Mouse (Mus musculus): ENCODE data around the gene Gpc5.

The Gpc5 gene

DNA sequence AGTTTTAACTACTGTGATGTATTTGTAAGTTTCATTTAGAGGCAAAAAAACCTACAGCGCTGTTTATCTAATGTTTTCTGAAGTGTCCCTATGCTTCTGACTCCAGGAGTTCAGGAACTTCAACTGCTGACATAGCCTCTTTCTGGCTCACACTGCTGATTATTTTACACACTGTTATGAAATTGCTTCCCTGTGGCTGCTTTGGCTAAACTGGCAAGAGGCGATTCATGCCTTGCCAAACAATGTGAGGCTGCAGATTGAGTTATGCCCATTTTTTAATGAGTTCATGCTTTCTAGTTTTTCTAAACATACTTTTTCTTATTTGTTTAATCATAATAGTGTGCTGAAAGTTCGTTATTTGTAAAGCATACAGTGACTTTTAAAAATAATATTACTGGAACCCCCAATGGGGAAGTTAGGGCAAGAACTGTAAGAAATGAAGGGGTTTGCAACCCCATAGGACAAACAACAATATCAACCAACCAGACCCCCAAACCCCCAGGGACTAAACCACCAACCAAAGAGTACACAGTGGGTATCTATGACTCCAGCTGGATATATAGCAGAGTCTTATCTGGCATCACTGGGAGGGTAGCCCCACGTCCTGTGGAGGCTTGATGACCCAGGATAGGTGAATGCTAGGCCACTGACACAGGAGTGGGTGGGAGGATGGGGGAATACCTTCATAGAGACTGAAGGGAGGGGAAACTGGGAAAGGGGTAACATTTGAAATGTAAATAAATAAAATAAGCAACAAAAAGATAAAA is 454.7 kb downstream of the Gpc5 start:
- DNase-seq (ENCODE audit: low read depth): no peak

DNA sequence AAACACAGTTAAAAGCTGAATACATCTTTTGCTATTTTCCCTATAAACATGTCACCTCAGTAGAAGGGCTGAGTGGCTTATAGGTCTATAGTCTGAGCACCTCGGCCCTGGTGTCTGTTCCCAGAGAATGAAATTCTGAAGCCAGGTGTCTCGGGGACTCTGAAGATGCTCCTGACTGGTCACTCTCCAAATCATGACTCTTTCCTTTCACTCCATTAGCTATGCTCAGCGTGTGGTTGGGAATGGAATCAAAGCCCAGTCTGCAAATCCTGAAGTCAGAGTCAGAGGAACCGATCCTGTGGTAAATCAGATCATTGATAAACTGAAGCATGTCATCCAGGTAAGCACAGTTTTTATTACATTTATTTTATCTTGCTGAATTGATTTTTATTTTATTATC is 460.0 kb downstream of the Gpc5 start:
- no peak for DNase-seq (ENCODE audit: low read depth)

DNA sequence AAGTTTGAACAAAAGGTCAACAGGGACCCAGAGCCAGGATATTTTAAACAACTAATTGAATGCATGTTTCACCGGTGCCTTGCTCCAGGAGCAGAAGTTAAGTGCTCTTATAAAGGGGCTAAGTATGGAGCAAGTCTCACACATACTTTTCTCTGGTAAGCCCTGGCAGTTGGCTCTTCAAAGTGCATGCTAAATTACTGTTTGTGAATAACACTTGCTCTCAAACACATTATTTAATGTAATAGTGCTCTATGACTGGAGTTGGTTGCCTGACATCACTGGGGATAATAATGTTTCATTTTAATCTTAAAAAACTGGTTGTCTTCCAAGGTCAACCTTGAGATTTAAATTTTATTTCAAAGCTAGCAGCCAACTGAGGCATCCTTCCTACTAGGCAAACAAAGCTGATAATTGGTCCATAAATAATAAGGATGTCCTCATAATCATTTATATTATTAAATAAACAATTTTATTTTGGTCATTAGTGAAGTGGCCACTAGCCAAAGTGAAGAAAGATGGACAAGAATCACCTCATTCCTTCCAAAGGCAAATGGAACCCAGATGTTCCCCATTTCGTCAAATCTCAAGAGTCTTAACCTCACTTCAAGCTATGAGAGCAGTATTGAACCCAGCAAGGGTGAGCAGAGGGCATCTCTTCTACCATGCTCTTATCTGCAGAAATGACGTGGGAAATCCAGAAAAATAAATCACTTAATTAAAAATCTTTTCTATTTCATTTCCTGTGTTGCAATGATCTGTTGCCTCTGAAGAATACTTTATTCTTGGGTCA is 488.6 kb downstream of the Gpc5 start:
- DNase-seq (ENCODE audit: low read depth): no peak

DNA sequence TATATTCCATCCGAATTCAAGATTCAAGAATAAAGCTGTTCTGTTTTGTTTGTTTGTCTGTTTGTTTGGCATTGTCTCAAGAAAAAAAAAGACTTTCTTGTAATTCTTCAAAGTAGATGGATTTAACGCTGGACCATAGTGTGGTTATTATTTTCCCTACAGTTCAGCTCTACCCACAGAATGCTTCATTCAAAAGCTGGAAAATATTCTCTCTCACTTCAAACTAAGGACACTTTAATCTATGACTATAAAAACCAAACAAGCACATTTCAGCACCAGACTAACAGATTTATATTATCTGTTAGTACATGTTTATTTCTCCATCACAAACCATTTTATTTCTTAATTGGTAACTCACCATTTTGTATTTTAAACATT is 489.2 kb downstream of the Gpc5 start:
- no peak for DNase-seq (ENCODE audit: low read depth)

DNA sequence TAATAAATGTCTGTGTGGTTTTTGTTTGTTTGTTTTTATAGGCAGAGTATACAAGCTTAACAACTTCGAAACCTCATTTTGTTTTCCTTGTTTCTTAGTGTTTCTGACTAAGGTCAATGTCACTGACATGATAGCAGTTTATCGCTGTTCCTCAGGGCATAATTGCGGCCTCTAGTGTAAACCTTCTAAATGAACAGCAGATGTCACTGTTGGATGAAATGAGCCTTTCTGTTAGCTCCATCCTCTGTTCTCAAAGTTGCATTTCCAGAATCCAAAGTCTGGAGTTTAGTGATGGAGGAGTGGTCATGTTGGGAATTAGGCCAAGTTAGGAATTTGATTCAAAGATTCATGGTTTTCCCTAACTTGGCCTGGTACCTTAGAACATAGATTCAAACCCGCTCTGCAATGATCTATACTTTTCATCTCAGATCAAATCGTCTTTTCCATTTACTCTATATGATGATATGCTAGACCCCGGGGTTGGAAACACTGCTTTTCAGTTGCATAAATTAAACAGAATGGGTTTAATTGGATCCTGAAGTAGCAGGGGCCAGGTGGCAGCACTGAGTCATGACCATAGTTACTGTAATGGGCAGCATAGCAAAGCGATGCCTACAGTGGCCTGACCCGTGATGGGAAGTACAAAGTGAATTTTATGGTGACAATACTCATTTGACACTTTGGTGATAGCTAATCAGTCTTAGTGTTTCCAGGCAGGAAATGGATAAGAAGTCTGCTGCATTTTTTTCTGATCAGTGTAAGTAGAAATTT is 508.4 kb downstream of the Gpc5 start:
- no peak for DNase-seq (ENCODE audit: low read depth)

DNA sequence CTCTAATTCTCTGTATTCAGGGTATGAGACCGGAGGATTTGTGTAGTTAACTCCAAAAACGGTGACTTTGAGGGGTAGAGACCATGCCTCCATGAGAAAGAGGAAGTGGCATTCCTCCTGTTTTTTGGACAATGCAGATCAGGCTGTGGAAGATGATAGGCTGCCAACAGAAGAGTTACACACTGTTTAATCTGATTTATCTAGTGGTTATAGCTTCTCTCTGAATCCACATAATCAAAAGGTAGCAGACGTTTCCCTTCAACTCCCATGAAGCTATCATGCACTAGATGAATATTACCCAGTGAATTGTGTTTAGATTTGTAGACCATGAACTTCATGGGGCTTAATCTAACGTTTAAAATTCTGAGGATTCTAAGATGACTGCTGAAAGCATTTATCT is 522.1 kb downstream of the Gpc5 start:
- DNase-seq (ENCODE audit: low read depth): no peak

DNA sequence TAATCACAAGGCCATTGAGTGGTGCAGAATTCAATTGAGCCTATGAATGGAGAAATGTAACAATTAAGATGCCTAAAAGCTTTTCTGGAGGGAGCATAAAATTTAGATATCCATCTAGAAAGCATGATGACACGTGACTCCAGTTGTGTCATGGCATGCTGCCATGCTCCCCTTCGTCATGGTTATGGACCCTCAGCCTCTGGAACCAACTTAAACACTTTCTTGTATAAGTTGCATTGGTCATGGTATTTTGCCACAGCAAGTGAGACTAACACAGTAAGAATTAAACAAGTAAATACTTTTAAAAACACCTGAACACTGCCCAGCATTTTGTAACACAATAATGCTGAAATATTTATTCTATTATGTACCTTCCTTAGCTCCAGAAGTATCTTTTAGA is 524.3 kb downstream of the Gpc5 start:
- no peak for DNase-seq (ENCODE audit: low read depth)

DNA sequence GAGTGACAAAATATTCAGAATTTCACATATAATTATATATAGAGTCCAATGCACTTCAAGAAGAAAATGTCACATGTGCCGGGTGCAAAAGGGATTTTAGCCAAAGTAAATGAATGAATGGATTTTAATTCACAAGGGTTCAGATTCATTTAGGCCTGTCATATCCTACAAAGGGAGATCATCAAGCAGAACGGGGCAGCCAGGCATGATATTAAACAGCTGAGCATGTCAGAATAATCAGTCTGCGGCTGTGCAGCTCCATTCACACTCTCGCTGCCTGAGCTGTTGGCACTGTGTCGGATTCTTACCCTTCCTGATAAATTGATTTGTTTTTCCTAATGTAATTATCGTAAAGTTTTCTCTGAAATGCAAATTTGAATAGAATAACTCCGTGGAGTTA is 524.8 kb downstream of the Gpc5 start:
- no peak for DNase-seq (ENCODE audit: low read depth)

DNA sequence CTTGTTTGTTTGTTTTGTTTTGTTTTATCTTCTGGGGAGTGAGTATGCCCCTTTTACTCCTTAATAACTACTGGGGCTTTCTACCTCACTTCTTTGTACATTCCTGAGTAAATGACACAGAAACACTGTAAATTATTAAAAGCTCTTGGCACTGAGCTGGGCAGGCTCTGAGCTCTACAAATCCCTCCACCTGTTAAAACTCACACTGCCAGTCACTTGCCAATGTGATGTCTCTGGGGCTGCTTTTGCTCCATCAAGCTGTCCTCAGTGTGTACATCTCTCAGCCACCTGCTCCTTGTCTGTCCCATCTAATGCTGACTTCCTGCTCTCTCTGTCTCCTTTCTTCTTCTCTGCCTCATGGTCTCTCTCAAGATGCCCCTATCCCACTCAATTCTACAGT is 528.5 kb downstream of the Gpc5 start:
- DNase-seq (ENCODE audit: low read depth): no peak

DNA sequence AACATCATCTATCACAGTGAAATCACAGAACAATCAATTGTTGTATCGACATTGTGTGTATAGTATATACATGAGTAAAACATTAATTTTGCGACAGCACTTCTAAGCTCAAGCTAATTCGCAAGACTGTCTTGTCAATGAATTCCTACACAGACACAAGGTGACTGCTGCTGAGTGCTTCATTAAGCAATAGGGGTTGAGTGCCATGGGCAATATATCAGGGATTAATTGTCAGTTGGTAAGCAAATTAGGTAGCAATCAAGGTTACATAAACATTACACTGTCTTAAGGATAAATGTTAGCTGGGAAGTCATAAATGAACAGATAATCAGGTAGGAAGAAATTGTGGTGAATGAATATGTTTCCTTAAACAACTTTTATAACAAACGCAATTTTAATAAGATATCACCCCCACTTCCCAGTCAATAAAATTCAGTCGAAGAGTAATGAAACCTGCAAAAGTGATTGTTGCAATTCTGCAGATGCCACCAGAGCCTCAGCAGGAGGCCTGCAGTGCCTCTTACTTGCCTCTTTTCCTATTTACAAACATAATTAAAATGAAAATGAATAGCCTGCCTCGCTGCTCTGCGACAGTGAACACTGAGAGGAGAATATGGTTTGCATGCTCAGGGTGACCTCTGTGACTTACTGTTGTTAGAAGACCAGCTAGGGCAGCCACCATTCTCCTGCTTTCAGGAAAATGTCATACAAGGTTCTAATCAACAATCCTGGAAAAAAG is 539.3 kb downstream of the Gpc5 start:
- DNase-seq (ENCODE audit: low read depth): no peak

DNA sequence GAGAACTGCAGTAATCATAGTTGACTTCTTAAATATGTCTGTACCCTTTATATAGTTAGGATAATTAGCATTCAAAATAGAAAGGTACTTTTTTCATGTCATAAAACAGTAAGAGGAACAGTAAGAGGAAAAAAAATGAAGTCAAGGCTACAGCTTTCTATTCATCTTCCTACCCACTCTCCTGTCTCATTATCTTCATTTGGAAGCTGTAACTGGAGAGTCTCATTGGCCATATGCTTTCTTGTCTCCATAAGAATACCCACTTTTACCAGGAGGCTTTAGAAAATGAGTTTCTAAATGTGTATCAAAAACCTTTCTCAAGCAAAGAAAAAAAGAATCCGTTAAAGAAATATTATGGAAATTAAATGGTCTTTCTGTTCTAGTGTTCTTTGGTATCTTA is 541.3 kb downstream of the Gpc5 start:
- DNase-seq (ENCODE audit: low read depth): no peak

DNA sequence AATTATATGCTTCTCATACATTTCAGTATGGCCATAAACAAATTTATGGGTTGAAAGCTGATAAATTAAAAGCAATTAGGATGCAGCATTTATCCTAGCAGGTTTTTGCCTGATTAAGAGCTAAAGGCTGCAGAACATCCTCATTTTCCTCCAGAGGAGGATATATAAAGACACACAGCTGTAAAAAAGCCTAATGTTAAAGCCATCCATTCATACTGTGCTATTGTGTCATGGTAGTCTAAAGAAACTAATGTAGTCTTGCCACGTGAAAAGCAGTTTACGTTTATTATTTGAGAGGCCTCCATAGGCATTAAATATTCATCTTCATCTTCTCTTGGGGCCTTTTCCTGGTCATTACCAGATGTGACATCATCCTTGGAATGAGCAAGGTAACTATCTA is 587.9 kb downstream of the Gpc5 start:
- DNase-seq (ENCODE audit: low read depth): no peak

DNA sequence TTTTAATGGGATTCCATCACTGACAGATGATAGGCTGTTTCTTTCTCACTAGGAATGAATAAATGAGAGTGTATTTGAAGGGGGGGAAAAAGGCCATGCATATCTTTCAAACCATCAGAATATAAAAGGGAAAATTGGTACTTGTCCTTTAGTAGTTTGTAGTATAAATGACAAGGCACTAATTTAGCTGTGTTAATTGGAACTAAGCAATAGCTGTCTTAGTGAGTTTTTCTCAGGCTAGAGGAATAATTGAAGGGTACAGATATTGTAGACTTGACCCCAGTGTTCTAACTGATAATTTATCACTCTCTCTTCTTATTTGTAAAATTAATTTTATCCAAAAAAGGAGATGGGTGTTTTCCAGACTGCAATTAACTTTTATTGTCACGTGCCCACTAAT is 654.0 kb downstream of the Gpc5 start:
- no peak for DNase-seq (ENCODE audit: low read depth)

DNA sequence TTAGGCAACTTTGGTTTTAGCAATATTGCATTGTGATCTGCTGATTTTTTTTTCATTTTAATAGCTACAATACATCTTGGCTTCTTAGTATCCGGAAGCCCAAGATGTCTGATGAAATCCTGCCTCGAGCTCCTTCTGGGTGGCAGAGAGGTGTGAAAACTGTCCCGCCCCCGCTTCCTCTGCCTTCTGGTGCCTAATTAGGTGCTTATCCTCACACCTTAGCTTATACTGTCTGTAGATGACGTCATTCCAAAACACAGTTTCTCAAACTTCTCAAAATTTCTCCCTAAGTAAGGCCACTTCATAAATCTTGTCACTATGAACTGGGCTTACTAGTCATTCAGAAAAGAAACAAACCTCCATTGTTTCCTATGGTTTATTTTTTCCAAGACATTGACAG is 668.2 kb downstream of the Gpc5 start:
- DNase-seq (ENCODE audit: low read depth): no peak

DNA sequence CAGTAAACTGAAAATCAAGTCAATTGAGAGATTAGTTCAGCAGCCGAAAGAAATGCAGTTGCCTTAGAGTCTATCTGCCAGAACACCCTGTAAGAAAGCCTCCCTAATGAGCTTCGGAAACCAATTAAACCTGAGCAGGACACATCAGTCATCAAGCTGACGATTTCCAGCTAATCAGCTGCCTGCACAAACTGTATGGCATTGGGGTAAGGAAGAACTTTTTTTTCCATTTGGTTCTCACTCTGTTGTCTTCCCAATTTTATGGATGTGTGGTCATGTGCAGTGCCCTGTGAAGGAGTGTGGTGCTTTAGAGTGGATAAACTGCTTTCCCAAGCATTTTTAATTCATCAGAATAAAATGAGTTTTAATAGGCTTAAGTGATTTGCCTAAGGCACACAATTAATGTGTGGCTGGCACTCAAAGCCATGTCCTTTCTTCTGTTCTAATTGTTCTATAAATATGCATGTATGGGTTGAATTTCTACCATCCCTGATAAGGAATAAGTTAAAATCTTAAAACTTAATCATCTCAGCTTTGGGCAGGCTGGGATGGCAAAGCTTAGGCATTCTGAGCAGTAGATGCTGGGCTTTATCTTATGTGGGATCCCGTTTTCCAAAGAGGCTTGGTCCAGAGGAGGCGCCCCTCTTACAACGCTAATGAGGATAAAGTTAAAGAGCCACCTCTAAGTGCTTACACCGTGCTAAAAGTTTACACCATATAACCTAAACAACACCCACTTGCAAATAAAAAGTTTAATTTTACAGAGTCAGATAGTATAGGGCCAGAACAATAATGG is 687.6 kb downstream of the Gpc5 start:
- no peak for DNase-seq (ENCODE audit: low read depth)

DNA sequence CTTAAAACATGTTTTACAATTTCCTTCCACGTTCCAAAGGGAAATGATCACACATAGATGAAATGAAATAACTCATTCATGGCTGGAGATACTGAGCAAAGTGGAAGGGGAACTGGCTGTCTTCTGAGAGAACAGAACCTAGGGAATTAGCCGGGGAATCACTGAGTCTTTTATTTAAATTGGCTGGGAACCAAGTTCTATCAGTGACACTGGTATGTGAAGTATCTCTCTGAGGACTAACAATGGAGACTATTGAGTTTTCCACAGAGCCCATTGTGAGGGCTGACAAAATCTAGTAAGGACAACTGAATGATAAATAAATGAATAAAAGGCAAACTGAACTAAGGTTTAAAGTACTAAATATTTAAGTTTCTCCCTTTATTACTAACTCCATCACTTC is 712.7 kb downstream of the Gpc5 start:
- no peak for DNase-seq (ENCODE audit: low read depth)

DNA sequence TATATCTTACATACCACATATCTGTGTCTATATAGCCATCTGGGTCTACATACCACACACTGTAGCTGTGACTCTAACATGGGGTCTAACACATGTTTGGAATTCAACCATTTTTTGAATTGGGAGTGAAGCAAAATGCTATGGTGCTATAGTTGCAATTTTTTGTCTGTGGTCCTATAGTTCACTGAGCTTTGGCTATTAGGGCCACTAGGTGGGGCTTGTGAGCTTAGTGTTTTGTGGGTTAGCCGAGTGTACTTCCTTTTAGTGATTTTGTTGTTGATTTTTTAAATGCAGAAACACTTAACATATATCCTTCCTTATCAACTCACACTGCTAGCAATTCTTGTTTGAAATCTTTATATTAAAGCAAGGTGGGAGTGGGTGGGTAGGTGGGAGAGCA is 727.0 kb downstream of the Gpc5 start:
- DNase-seq (ENCODE audit: low read depth): no peak

DNA sequence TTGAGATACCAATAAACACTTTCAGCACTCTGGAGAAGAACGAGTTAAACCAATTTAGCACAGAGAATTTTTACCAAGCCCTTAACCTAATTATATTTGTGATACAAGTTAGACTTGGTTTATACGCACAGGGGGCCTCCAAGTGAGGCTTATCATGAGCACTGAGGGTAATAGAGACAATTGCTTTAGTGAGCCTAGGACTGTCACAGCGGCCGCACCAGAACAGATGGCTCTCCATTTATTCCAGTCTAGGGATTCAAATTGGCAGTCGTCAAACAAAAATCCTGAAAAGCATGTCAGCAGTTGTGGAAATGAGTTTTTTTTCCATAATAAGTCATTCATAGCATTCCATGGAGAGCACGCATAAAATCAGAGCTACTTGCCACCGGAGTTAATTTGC is 729.6 kb downstream of the Gpc5 start:
- no peak for DNase-seq (ENCODE audit: low read depth)

DNA sequence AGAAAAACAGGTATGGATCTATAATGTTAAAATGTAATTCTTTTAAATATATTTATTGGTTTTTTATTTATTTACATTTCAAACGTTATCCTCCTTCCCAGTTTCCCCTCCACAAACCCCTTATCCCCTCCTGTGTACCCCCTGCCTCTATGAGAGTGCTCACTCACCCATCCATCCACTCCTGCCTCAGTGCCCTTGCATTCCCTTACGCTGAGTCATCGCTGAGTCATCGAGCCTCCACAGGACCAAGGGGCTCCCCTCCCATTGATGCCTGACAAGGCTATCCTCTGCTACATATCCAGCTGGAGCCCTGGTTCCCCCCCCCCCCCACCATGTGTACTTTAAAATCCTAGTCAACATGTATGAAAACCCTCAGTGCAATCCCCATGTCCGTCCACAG is 738.5 kb downstream of the Gpc5 start:
- no peak for DNase-seq (ENCODE audit: low read depth)

DNA sequence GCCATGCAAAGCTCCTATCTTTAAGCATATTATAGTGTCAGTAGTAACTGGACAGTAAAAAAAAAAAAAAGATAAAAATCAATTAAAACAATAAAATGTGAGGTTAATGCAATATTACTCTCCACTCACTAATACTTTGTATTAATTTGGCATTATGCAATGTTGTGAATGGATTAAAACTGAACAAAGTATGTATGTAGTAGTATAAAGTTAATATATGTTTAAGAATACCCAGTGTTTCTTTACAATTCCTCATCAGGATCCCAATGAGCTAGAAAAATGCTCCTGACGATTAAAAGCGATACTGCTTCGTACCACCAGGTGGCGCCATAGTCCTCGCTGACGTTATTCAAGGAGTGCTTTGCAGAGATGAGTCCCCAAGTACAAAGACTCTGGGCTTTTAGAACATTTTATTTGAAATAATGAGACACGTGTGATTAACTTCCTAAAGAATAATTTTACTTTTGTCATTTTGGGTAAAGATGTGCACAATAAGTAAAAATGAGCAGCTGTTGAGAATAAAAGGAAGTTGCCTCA is 739.3 kb downstream of the Gpc5 start:
- peak; percentile 15 for DNase-seq (ENCODE audit: low read depth)

All from fibroblast of lung, adult 2 months (primary cell).